Mouse (Mus musculus): Measurements from ENCODE around the gene Fam90a1a.
"Not testable (repeated sequence)": the region's sequence is repeated elsewhere in the genome, so short reads cannot be mapped to it uniquely, and the experiment has no call there.

The Fam90a1a gene

DNA sequence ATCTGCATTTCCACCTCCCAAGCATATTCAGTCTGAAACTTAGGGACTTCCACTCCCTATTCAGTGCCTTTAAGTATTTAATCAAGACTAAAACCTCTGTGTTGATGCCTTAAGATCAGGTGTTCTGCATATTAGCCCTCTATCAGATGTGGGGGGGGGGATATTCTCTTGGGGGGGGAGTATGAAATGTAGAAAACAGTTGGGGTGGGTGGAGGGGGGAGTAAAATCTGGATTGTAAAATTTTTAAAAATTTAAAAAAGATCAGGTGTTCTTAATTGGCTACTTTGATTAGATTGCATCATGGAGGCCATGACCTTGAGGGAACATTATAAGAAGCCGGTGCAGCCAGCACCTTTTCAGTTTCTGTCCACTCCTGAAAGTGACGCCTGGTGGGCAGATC lies at the start of gene Fam90a1a:
Gene Fam90a1a, plus strand, starts transcription at position 301 of the 400 bp plus-strand sequence.
- no peak for DNase-seq (ENCODE audit: low read depth in 2 of 2, low spot score in 2 of 2)

- no peak for DNase-seq (ENCODE audit: low read depth in 2 of 2, low spot score in 2 of 2)
These were observed 46.6 kb upstream of the Fam90a1a start for GRCm38 (mm10) chr8:21911931-21912330.

DNA sequence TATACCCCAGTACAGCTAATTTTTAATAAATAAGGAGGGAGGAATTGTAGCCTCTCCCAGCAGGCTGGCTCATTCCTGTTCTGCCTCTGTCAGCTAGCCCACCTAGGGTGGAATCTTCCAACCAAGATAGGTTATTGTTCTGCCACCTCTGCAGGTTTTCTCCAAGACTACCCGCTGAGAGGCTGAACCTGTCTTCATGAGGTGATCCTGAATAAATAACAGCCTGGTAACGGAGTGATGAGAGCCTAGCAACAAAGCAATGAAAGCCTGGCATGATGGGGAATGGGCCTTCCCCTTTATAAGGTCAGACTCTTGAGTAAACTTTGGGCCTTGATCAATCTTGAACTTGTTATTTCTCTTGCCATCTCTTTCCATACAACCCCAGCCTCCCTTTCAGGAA lies 46.0 kb upstream of the Fam90a1a start:
- no peak for DNase-seq (ENCODE audit: low read depth in 2 of 2, low spot score in 2 of 2)

- no peak for DNase-seq (ENCODE audit: low read depth in 2 of 2, low spot score in 2 of 2)
These were observed 42.9 kb upstream of the Fam90a1a start for GRCm38 (mm10) chr8:21915625-21916024.

GRCm38 (mm10) chr8:21930754-21931153 lies 27.8 kb upstream of the Fam90a1a start:
- not testable (repeated sequence) for DNase-seq (ENCODE audit: low read depth in 2 of 2, low spot score in 2 of 2)

DNA sequence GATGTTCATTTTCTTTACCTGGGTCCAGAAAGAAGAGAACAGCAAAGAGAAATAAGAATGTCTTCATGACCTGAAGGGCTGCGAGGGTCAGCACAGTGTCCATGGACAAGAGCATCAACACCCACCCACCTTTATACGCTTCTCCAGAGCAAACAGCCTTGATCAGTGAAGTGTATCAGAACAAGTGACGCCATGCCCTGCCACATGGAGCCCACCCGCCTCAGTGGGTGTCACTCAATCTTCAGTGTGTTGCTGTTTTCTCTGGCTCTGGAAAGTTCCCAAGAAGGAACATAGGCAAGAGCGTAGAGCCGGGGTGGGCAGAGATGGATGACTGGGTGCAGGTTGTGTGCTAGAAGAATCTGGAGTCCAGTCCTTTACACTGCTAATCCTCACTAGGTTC lies 25.9 kb upstream of the Fam90a1a start, which contains the start of gene Defb15:
Gene Defb15, minus strand, starts transcription at position 101 of the 400 bp plus-strand sequence.
- no peak for DNase-seq (ENCODE audit: low read depth in 2 of 2, low spot score in 2 of 2)

- not testable (repeated sequence) for DNase-seq (ENCODE audit: low read depth in 2 of 2, low spot score in 2 of 2)
These were observed 20.5 kb upstream of the Fam90a1a start, which contains the start of gene Defb35 for GRCm38 (mm10) chr8:21938052-21938451. Defb35 (plus strand) TSS chr8:21938352.

DNA sequence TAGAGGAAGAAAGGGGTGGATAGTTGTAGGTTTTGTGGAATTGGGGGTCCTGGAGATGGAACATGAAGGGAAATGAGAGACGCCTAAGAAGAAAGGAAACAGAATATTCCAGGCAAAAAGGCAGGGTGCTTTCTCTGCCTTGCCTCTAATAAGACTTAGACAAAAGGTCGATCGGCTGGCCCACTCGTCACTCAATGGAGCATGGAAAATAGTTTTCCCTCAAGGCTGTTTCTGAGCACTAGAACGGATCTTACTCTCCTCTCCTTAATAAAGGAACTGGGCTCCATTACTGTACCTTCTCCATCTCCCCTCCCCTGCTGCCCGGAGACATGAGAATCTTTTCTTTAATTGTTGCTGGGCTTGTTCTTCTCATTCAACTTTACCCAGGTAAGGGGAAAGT lies 12.1 kb upstream of the Fam90a1a start, which contains the start of gene Defb13:
Gene Defb13, plus strand, starts transcription at position 301 of the 400 bp plus-strand sequence.
- DNase-seq (ENCODE audit: low read depth in 2 of 2, low spot score in 2 of 2) = no peak

GRCm38 (mm10) chr8:21947311-21948017 lies 11.1 kb upstream of the Fam90a1a start:
- DNase-seq (ENCODE audit: low read depth in 2 of 2, low spot score in 2 of 2) = no peak

DNA sequence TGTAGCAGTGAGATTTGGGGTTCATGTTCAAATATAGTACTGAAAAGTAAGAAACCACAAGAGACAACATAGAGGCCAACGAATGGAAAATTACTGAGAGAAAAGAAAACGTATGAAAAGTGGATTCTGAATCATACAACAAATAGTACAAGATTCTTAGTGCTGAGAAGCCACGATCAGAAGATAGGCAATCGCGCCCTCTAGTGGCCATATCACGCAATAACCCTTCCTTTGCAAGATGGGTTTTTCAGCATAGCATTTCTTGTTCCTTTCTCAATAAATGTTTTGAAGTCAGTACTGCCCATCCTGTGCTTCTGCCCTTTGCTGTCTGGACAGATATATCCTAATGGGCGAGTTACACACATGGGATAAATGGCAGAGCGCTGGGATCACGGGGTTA lies 3.2 kb upstream of the Fam90a1a start:
- DNase-seq (ENCODE audit: low read depth in 2 of 2, low spot score in 2 of 2) = peak in 1 of 2 experiments; percentile 0

GRCm38 (mm10) chr8:21956336-21956735 lies 2.2 kb upstream of the Fam90a1a start:
- DNase-seq (ENCODE audit: low read depth in 2 of 2, low spot score in 2 of 2) = no peak

DNA sequence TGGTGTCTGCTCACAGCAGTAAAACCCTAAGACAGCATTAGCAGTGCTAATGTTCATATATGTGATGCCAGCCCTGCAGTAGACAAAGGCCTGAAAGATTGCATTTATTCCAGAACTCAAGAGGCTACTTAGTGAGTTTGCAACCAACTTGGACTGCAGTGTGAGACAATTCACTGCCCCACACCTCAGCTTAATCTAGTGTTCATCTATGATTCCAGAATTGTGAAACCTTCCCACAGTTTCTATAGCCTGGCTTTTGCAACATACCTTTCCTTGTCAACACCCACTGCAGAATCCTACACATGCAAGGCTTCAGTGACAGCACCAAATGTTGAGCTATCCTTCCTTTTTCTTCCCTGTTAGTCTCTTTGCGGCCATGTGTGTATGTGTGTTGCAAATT lies 8.1 kb downstream of the Fam90a1a start:
- no peak for DNase-seq (ENCODE audit: low read depth in 2 of 2, low spot score in 2 of 2)

GRCm38 (mm10) chr8:21969475-21969874 lies 11.0 kb downstream of the Fam90a1a start, which contains the start of gene Ccdc70:
Ccdc70 (plus strand) TSS chr8:21969775.
- no peak for DNase-seq (ENCODE audit: low read depth in 2 of 2, low spot score in 2 of 2)

GRCm38 (mm10) chr8:21978193-21978592 lies 19.7 kb downstream of the Fam90a1a start:
- no peak for DNase-seq (ENCODE audit: low read depth in 2 of 2, low spot score in 2 of 2)

GRCm38 (mm10) chr8:21981664-21982337 lies 23.3 kb downstream of the Fam90a1a start:
- DNase-seq (ENCODE audit: low read depth in 2 of 2, low spot score in 2 of 2) = no peak

GRCm38 (mm10) chr8:21992184-21992583 lies 33.7 kb downstream of the Fam90a1a start:
- DNase-seq (ENCODE audit: low read depth in 2 of 2, low spot score in 2 of 2) = peak in 1 of 2 experiments; percentile 26

GRCm38 (mm10) chr8:21995181-21995580 lies 36.7 kb downstream of the Fam90a1a start:
- DNase-seq (ENCODE audit: low read depth in 2 of 2, low spot score in 2 of 2) = no peak

DNA sequence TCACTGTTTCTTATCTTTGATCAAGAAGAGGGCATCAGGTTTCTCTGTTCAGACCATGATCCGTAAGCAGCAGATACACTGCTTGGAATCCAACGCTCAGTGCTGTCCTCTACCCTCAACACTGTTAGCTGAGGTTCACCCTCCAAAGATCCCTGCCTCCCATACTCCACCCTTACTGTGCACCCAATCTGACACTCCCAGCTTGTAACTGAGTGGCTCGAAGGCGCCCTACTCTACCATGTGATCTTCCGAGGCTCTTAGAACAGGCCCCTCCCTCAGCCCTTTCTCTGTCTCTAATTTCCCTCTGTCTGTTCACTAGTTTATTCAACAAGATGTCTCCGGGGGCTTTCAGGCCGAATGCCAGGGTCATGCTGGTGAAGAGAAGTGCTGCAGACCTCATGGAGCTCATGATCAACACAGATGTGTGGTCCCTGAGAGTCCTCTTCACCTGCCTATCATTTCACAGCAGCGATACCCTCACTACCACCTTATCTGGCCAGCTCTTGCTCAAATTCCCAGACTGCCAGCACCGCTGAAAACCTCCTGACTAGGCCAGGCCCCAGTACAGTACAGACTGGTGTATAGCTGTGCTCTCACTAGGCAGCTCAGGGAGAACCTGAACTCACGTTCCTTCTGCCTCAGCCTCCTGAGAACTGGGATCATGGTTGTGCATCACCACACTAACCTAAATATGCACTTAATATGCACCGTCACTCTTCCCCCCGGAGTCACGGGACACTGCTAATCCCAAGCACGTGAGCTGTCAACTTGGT lies 46.4 kb downstream of the Fam90a1a start:
- no peak for DNase-seq (ENCODE audit: low read depth in 2 of 2, low spot score in 2 of 2)

DNA sequence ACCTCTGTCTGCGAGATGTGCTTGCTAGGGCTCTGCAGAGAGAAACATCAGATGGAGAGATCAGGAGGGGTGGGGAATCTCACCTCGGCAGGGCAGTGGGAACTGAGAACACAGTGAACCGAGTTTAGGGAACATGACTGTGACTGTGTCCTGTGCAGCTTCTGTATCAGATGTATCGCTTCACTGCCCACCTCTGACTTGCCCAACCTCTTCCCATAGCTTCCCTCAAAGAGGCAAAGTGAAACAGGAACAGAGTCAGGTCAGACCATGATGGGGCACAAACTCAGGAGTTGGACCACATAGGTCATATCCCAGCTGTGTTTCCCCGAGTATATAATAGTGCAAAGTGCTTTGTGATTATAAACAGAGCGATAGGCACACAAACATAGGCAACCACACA lies 47.9 kb downstream of the Fam90a1a start:
- no peak for DNase-seq (ENCODE audit: low read depth in 2 of 2, low spot score in 2 of 2)

- DNase-seq (ENCODE audit: low read depth in 2 of 2, low spot score in 2 of 2) = no peak
These were observed 50.9 kb downstream of the Fam90a1a start for GRCm38 (mm10) chr8:22009403-22009802.

- no peak for DNase-seq (ENCODE audit: low read depth in 2 of 2, low spot score in 2 of 2)
These were observed 54.7 kb downstream of the Fam90a1a start for GRCm38 (mm10) chr8:22013034-22013707.
